Mouse (Mus musculus): ENCODE measurements around the gene Tmem165. TPM values are rescaled to one million over a fixed set of nuclear protein-coding genes. Genes with fewer than 3 reads are reported as not detected.

Tmem165 gene
- 69.9 and 76.2 TPM in 2 replicates for polyA plus RNA-seq (2016; fragmentation: Nextera tagmentation; extraction: Ambion mirVana)

GRCm38 (mm10) chr5:76183750-76184261 is at the start of gene Tmem165:
Gene Tmem165, plus strand, starts transcription at chr5:76183880.
- DNase-seq (ENCODE audit: low spot score) = peak; percentile 93
- Histone ChIP-seq H3K4me1 (replicated peaks) (peaks cover 27% of the 10 kb centered on the region), H3K36me3 (peaks cover 19% of the 10 kb centered on the region), H3K27me3 (ENCODE audit: insufficient read depth, poor library complexity, severe bottlenecking) (peaks cover 8% of the 10 kb centered on the region; the same call in 1 of the 2 replicates), H3K27ac (peak within 1 kb of the TSS; percentile 98), H3K4me3 (peak within 1 kb of the TSS; percentile 88), H3K9me3 (no peaks in the 10 kb centered on the region)
- under 1% methylated on average over 62 of the region's 62 CpGs for WGBS

DNA sequence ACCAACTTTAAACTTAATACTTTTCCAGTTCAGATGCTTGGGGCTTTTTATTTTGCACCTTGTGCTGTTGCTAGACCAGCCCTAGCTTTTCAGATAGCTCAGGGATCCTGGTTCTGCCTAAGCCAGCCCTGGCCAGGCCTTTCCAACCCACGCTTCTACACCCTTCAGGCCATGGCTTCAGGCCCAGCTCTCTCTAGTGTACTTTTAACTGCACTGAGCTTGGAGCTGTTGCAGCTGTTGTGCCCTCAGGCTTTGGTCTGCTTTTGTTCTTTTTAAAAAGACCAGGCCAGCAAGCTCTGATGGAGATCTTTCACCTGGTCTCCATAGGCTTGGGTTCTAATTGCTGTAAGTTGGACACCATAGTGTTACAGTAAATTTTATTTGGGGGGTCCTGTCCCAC is 48.0 kb upstream of the Tmem165 start:
- WGBS = 87% methylated on average over 1 of the region's 1 CpGs
- Histone ChIP-seq H3K4me3 (no peak overlapping the region), H3K4me1 (replicated peaks) (peaks cover 24% of the 10 kb centered on the region), H3K27me3 (ENCODE audit: insufficient read depth, poor library complexity, severe bottlenecking) (peaks cover 20% of the 10 kb centered on the region; the same call in 1 of the 2 replicates), H3K36me3 (no peaks in the 10 kb centered on the region), H3K27ac (no peak overlapping the region), H3K9me3 (no peaks in the 10 kb centered on the region)
- no peak for DNase-seq (ENCODE audit: low spot score)

DNA sequence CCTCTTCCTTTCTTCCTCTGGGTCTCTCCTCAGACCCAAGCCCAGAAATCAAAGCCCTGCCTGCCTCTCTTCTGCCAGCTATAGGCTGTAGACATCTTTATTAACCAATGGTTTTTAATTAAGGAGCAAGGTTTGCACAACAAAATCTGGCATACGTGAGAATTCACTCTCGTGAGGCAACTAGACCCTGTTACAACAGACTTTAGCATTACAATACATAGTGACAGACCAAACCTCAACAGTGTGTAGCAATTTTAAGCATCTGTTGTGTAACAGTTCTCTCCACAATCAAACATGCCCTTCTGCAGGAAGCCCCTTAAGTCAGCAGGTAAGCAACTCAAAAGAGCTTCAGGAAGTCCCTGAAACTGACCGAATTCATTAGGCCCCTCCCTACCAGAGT is 47.4 kb upstream of the Tmem165 start:
- Histone ChIP-seq H3K9me3 (no peaks in the 10 kb centered on the region), H3K27ac (no peak overlapping the region), H3K4me1 (replicated peaks) (peaks cover 31% of the 10 kb centered on the region), H3K4me3 (no peak overlapping the region), H3K36me3 (no peaks in the 10 kb centered on the region), H3K27me3 (ENCODE audit: insufficient read depth, poor library complexity, severe bottlenecking) (peaks cover 20% of the 10 kb centered on the region; the same call in 1 of the 2 replicates)
- DNase-seq (ENCODE audit: low spot score) = no peak
- 90% methylated on average over 3 of the region's 3 CpGs for WGBS

DNA sequence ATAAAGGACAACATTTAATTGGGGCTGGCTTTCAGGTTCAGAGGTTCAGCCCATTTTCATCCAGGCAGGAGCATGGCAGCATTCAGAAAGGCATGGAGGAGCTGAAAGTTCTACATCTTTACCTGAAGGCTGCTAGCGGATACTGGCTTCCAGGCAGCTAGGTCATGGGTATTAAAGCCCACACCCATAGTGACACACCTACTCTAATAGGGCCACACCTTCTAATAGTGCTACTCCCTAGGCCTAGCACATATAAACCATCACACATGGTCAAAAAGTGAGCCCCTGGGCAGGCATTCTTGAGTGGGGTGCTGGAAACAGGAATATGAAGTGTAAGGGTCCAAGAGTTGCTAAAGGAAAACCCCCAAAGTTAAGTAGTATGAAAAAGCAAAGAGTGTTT is 46.1 kb upstream of the Tmem165 start:
- 86% methylated on average over 1 of the region's 1 CpGs for WGBS
- Histone ChIP-seq H3K27ac (no peak overlapping the region), H3K4me3 (no peak overlapping the region), H3K36me3 (no peaks in the 10 kb centered on the region), H3K4me1 (replicated peaks) (peaks cover 34% of the 10 kb centered on the region), H3K27me3 (ENCODE audit: insufficient read depth, poor library complexity, severe bottlenecking) (peaks cover 20% of the 10 kb centered on the region; the same call in 1 of the 2 replicates), H3K9me3 (no peaks in the 10 kb centered on the region)
- DNase-seq (ENCODE audit: low spot score) = no peak

DNA sequence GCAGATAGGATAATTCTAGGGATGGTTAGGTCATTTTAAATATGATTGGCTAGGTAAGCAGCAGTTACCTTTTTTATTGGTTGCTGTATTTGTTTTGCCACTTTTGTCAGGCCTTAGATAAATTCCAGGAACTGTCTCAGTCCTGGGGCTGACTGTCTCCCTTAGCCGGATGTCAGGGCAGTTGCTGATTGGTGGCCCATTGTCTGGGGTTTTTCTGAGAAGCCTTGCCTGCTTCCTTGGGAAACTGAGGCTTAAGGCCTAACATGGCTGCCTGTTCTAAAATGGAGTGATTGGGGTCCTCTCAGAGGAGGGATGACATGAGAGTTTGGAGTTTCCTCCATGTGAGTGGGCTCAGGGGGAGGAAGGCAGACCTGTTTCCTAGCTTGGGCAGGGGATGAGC is 45.6 kb upstream of the Tmem165 start:
- Histone ChIP-seq H3K4me1 (replicated peaks) (peaks cover 34% of the 10 kb centered on the region), H3K27me3 (ENCODE audit: insufficient read depth, poor library complexity, severe bottlenecking) (peaks cover 20% of the 10 kb centered on the region; the same call in 1 of the 2 replicates), H3K27ac (peak overlapping the region; percentile 50), H3K9me3 (no peaks in the 10 kb centered on the region), H3K36me3 (no peaks in the 10 kb centered on the region), H3K4me3 (no peak overlapping the region)
- 65% methylated on average over 1 of the region's 1 CpGs for WGBS
- DNase-seq (ENCODE audit: low spot score) = no peak

- peak overlapping the region; percentile 50; the same call in 1 of the 2 replicates for H3K27ac ChIP-seq
- no peaks in the 10 kb centered on the region for H3K36me3 ChIP-seq
- WGBS = 29% methylated on average over 10 of the region's 10 CpGs
- H3K27me3 ChIP-seq (ENCODE audit: insufficient read depth, poor library complexity, severe bottlenecking) = peaks cover 20% of the 10 kb centered on the region; the same call in 1 of the 2 replicates
- no peaks in the 10 kb centered on the region for H3K9me3 ChIP-seq
- H3K4me1 ChIP-seq (replicated peaks) = peaks cover 34% of the 10 kb centered on the region
- H3K4me3 ChIP-seq = no peak overlapping the region
- DNase-seq (ENCODE audit: low spot score) = peak; percentile 28
Observed at GRCm38 (mm10) chr5:76138512-76138911, 45.2 kb upstream of the Tmem165 start.

- H3K4me3 ChIP-seq = peak overlapping the region; percentile 74; the same call in 1 of the 2 replicates
- no peak for DNase-seq (ENCODE audit: low spot score)
Observed at GRCm38 (mm10) chr5:76139171-76139671, 44.5 kb upstream of the Tmem165 start.

DNA sequence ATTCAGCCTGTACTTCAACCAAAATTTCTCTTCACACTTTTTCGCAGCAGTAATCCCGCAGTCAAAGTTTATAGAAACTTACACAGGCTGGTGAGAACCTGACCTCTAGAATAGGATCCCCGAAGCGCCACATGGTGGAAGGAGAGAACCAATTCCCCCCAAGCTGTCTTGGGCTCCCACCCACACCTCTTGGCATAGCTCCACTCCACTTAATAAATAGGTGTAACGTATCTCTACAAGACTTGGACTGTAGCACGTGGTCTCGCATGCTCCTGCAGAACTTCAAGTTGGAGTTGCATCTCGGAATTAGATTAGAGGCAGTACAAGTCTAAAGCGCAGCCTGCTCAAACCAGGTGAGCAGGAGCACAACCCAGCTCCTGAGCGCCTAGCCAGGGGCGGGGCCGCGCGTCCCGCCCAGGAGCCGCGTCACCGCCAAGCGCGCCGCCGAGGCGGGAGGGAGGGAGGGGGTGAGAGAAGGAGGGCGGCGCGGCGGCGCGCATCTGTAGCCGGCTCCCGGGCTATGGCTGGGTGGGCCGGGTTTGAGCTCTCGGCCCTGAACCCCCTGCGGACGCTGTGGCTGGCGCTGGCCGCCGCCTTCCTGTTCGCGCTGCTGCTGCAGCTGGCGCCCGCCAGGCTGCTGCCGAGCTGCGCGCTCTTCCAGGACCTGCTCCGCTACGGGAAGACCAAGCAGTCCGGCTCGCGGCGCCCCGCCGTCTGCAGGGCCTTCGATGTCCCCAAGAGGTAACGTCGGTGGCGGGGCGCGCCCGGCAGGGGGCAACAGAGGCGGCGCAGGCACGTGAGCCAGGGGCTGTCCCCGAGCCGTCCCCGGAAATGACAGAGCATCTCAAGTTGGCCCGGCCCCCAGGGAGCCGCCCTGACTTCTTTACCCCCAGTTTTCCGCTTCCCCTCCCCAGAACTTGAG is 43.6 kb upstream of the Tmem165 start, which contains the start of gene Srd5a3:
TSS of gene Srd5a3 (plus strand) at position 464 of the 922 bp plus-strand sequence.
- Histone ChIP-seq H3K36me3 (no peaks in the 10 kb centered on the region), H3K4me1 (replicated peaks) (peaks cover 34% of the 10 kb centered on the region), H3K27me3 (ENCODE audit: insufficient read depth, poor library complexity, severe bottlenecking) (peaks cover 19% of the 10 kb centered on the region; the same call in 1 of the 2 replicates), H3K9me3 (no peaks in the 10 kb centered on the region), H3K27ac (peak within 1 kb of the TSS; percentile 97), H3K4me3 (peak within 1 kb of the TSS; percentile 74)
- WGBS = 1% methylated on average over 66 of the region's 69 CpGs
- DNase-seq (ENCODE audit: low spot score) = peak; percentile 93

More at GRCm38 (mm10) chr5:76139171-76139671, 44.5 kb upstream of the Tmem165 start:
- 44% methylated on average over 7 of the region's 7 CpGs for WGBS
- H3K27ac ChIP-seq = 0 out of 2 replicates have a peak overlapping the region, but pooled peaks have one; percentile 97
- H3K4me1 ChIP-seq (replicated peaks) = peaks cover 34% of the 10 kb centered on the region
- H3K27me3 ChIP-seq (ENCODE audit: insufficient read depth, poor library complexity, severe bottlenecking) = peaks cover 20% of the 10 kb centered on the region; the same call in 1 of the 2 replicates
- no peaks in the 10 kb centered on the region for H3K36me3 ChIP-seq
- H3K9me3 ChIP-seq = no peaks in the 10 kb centered on the region

DNA sequence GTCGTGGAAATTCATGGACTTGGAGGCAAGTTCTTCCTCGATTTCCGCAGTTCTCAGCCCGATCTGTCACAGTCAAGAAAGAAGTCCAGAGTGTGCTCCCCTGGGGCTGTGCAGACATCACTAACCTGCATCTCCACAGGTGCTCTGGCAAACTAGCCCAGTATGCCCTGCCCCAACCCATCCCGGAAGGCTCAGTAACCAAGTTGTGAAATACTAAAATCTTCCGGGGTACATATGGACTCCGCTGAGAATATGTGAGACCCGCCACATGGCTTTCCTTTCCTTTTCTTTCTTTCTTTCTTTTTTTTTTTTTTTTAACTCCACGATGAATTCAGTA is 43.0 kb upstream of the Tmem165 start:
- peak overlapping the region; percentile 74 for H3K4me3 ChIP-seq
- no peaks in the 10 kb centered on the region for H3K9me3 ChIP-seq
- H3K27ac ChIP-seq = peak overlapping the region; percentile 97
- DNase-seq (ENCODE audit: low spot score) = no peak
- WGBS = 10% methylated on average over 9 of the region's 9 CpGs
- H3K27me3 ChIP-seq (ENCODE audit: insufficient read depth, poor library complexity, severe bottlenecking) = peaks cover 15% of the 10 kb centered on the region; the same call in 1 of the 2 replicates
- peaks cover 34% of the 10 kb centered on the region for H3K4me1 ChIP-seq (replicated peaks)
- no peaks in the 10 kb centered on the region for H3K36me3 ChIP-seq

DNA sequence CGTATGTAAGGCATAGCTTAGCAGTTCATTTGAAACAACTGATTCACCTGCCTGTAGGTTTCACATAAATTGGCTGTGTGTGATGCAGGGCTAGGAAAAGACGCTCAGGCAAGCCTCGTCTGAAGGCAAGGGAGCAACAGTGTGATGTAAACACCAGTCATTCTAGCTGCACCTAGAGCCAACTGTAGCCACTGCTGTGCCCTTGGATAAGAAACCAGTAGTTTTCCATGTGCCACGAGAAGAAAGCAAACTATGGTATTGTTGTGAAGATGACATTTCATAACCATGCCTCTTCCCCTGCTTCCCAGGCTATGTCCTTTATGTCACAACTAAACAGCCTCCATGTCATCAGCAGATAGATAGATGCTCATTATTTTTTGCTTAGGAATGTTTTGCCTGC is 40.3 kb upstream of the Tmem165 start:
- 91% methylated on average over 4 of the region's 4 CpGs for WGBS
- peaks cover 30% of the 10 kb centered on the region for H3K4me1 ChIP-seq (replicated peaks)

GRCm38 (mm10) chr5:76146401-76146800 is 37.3 kb upstream of the Tmem165 start:
- Histone ChIP-seq H3K4me3 (no peak overlapping the region), H3K36me3 (peaks cover 21% of the 10 kb centered on the region), H3K9me3 (0 out of 2 replicates have a peak, but pooled peaks cover 5% of the 10 kb centered on the region), H3K4me1 (replicated peaks) (peaks cover 2% of the 10 kb centered on the region; the same call in 1 of the 2 replicates), H3K27me3 (ENCODE audit: insufficient read depth, poor library complexity, severe bottlenecking) (no peaks in the 10 kb centered on the region), H3K27ac (no peak overlapping the region)
- DNase-seq (ENCODE audit: low spot score) = no peak
- 100% methylated on average over 1 of the region's 1 CpGs for WGBS

More for the DNA sequence above, 40.3 kb upstream of the Tmem165 start:
- Histone ChIP-seq H3K36me3 (no peaks in the 10 kb centered on the region), H3K27ac (no peak overlapping the region), H3K9me3 (no peaks in the 10 kb centered on the region), H3K4me3 (no peak overlapping the region), H3K27me3 (ENCODE audit: insufficient read depth, poor library complexity, severe bottlenecking) (0 out of 2 replicates have a peak, but pooled peaks cover under 1% of the 10 kb centered on the region)
- no peak for DNase-seq (ENCODE audit: low spot score)

GRCm38 (mm10) chr5:76149436-76149835 is 34.2 kb upstream of the Tmem165 start:
- H3K36me3 ChIP-seq = peaks cover 41% of the 10 kb centered on the region
- H3K27ac ChIP-seq = no peak overlapping the region
- H3K4me3 ChIP-seq = no peak overlapping the region
- H3K27me3 ChIP-seq (ENCODE audit: insufficient read depth, poor library complexity, severe bottlenecking) = no peaks in the 10 kb centered on the region
- H3K4me1 ChIP-seq (replicated peaks) = no peaks in the 10 kb centered on the region
- no peak for DNase-seq (ENCODE audit: low spot score)
- H3K9me3 ChIP-seq = 0 out of 2 replicates have a peak, but pooled peaks cover 5% of the 10 kb centered on the region
- WGBS = 91% methylated on average over 6 of the region's 6 CpGs
